Mouse (Mus musculus) gonadal fat pad, adult 2 months (tissue): ENCODE data around the gene Pts. TPM values are rescaled to one million over a fixed set of nuclear protein-coding genes. Genes with fewer than 3 reads are reported as not detected.

Experiments used
- DNase-seq: peaks from one replicate; pipeline ENCODE4 v3.0.0-alpha.2; 2012; ENCODE audit warnings: low read depth
- polyA plus RNA-seq: library from polyadenylated mRNA; depleted of rRNA; stranded (reverse); fragments of >200 nt; gene quantifications from 2 replicates; pipeline ENCODE4 v1.2.3, GENCODE M21; 2012; rRNA removed

Gene Pts
- polyA plus RNA-seq = 50.6 and 51.6 TPM in 2 replicates

- no peak for DNase-seq
These were observed at the start of gene Pts for GRCm38 (mm10) chr9:50528293-50528892. Gene Pts (minus strand): TSS chr9:50528724.

GRCm38 (mm10) chr9:50569599-50570525 lies 41.3 kb upstream of the Pts start:
- no peak for DNase-seq

GRCm38 (mm10) chr9:50567881-50568280 lies 39.4 kb upstream of the Pts start:
- DNase-seq = no peak

GRCm38 (mm10) chr9:50567372-50567771 lies 38.8 kb upstream of the Pts start:
- DNase-seq = no peak

- DNase-seq = no peak
These were observed 37.4 kb upstream of the Pts start for GRCm38 (mm10) chr9:50565940-50566339.

GRCm38 (mm10) chr9:50565173-50565572 lies 36.6 kb upstream of the Pts start:
- DNase-seq = no peak

GRCm38 (mm10) chr9:50561918-50562360 lies 33.4 kb upstream of the Pts start:
- no peak for DNase-seq

GRCm38 (mm10) chr9:50561145-50561917 lies 32.8 kb upstream of the Pts start, which contains the start of gene Tex12:
Gene Tex12 (minus strand): TSS chr9:50561325.
- DNase-seq = no peak

- DNase-seq = no peak
These were observed 26.5 kb upstream of the Pts start, which contains the start of gene Bco2 for GRCm38 (mm10) chr9:50555094-50555446. Gene Bco2 (minus strand): TSS chr9:50555181.

- DNase-seq = no peak
These were observed 25.9 kb upstream of the Pts start, which contains the start of gene Il18 for GRCm38 (mm10) chr9:50554241-50555093. Gene Il18 (plus strand): TSS chr9:50554827.

GRCm38 (mm10) chr9:50553547-50553946 lies 25.0 kb upstream of the Pts start:
- no peak for DNase-seq

- no peak for DNase-seq
These were observed 23.7 kb upstream of the Pts start for GRCm38 (mm10) chr9:50552206-50552605.

GRCm38 (mm10) chr9:50548936-50549335 lies 20.4 kb upstream of the Pts start:
- DNase-seq = no peak

- DNase-seq = no peak
These were observed 19.4 kb upstream of the Pts start for GRCm38 (mm10) chr9:50547859-50548478.

GRCm38 (mm10) chr9:50542401-50542800 lies 13.9 kb upstream of the Pts start:
- no peak for DNase-seq

GRCm38 (mm10) chr9:50540170-50540569 lies 11.6 kb upstream of the Pts start:
- no peak for DNase-seq

- no peak for DNase-seq
These were observed 8.8 kb upstream of the Pts start for GRCm38 (mm10) chr9:50537295-50537694.

- DNase-seq = no peak
These were observed 8.1 kb upstream of the Pts start for GRCm38 (mm10) chr9:50536603-50537135.

GRCm38 (mm10) chr9:50535930-50536329 lies 7.4 kb upstream of the Pts start:
- no peak for DNase-seq

- no peak for DNase-seq
These were observed 5.3 kb upstream of the Pts start for GRCm38 (mm10) chr9:50533791-50534190.
